Mouse (Mus musculus): Measurements from ENCODE around the gene Brca1. TPM values are rescaled to one million over a fixed set of nuclear protein-coding genes. Genes with fewer than 3 reads are reported as not detected.
"Not testable (repeated sequence)": the region's sequence is repeated elsewhere in the genome, so short reads cannot be mapped to it uniquely, and the experiment has no call there.

The Brca1 gene
- total RNA-seq, 2 experiments from 2014 or later, result 0.27 to 0.31 TPM

- DNase-seq, result not testable (repeated sequence)
Observed at GRCm38 (mm10) chr11:101449596-101449995, 102.2 kb downstream of the Brca1 start.

GRCm38 (mm10) chr11:101448899-101449298, 102.9 kb downstream of the Brca1 start:
- no peak for DNase-seq

GRCm38 (mm10) chr11:101448274-101448746, 103.4 kb downstream of the Brca1 start, which contains the start of gene Ifi35:
Gene Ifi35, plus strand, starts transcription at chr11:101448407.
- DNase-seq, result peak; percentile 88 to 93

GRCm38 (mm10) chr11:101447786-101448185, 104.0 kb downstream of the Brca1 start:
- no peak for DNase-seq

GRCm38 (mm10) chr11:101446860-101447259, 104.9 kb downstream of the Brca1 start:
- DNase-seq, result not testable (repeated sequence)

GRCm38 (mm10) chr11:101446319-101446718, 105.4 kb downstream of the Brca1 start:
- DNase-seq, result no peak

- no peak for DNase-seq
Observed at GRCm38 (mm10) chr11:101442760-101443159, 109.0 kb downstream of the Brca1 start.

GRCm38 (mm10) chr11:101442127-101442693, 109.5 kb downstream of the Brca1 start, which contains the start of gene Rpl27:
Gene Rpl27, plus strand, starts transcription at chr11:101442298.
- DNase-seq, result peak; percentile 96 to 99

GRCm38 (mm10) chr11:101441450-101442126, 110.2 kb downstream of the Brca1 start:
- DNase-seq, result not testable (repeated sequence)

Other genes with a start within 250 kb of the Brca1 start
- gene Becn1, start 249.7 kb downstream of the Brca1 start, total RNA-seq (2021), result 10 to 100 TPM; 85.4 to 96.5 TPM
- 10 to 100 TPM; 65.0 to 86.3 TPM for gene Psme3, start 235.7 kb downstream of the Brca1 start, total RNA-seq (2021)
- gene Aoc2, start 226.9 kb downstream of the Brca1 start, total RNA-seq (2021), result 1 to 10 TPM; 1.2 to 2.2 TPM
- 10 to 100 TPM; 10.5 to 16.6 TPM for gene Aoc3, start 221.3 kb downstream of the Brca1 start, total RNA-seq (2021)
- not detected for gene G6pc, start 184.4 kb downstream of the Brca1 start, total RNA-seq (2021)
- 10 to 100 TPM; 18.5 to 22.9 TPM for gene Aarsd1, start 134.3 kb downstream of the Brca1 start, total RNA-seq (2021)
- 10 to 100 TPM in 1 of 2 experiments, 1 to 10 TPM in 1; 6.0 to 10.3 TPM for gene Gm27029, start 127.2 kb downstream of the Brca1 start, total RNA-seq (2021)
- 10 to 100 TPM; 11.0 to 11.2 TPM for gene Rundc1, start 126.9 kb downstream of the Brca1 start, total RNA-seq (2021)
- gene Ptges3l, start 126.6 kb downstream of the Brca1 start, total RNA-seq (2021), result 10 to 100 TPM; 52.7 to 61.5 TPM
- gene Rpl27, start 109.7 kb downstream of the Brca1 start, total RNA-seq (2021), result 10 to 100 TPM; 45.0 to 48.0 TPM
- 10 to 100 TPM; 14.0 to 16.2 TPM for gene Ifi35, start 103.5 kb downstream of the Brca1 start, total RNA-seq (2021)
- 1 to 10 TPM; 5.1 to 6.2 TPM for gene Rnd2, start 87.0 kb downstream of the Brca1 start, total RNA-seq (2021)
- 10 to 100 TPM; 23.7 to 24.6 TPM for gene Vat1, start 85.7 kb downstream of the Brca1 start, total RNA-seq (2021)
- gene Nbr1, start 194 bp upstream of the Brca1 start, total RNA-seq (2021), result 100 to 1,000 TPM in 1 of 2 experiments, 10 to 100 TPM in 1; 94.7 to 131 TPM
- gene Tmem106a, start 30.3 kb upstream of the Brca1 start, total RNA-seq (2021), result 1 to 10 TPM; 3.2 to 5.9 TPM
- not detected for gene Gm11634, start 47.3 kb upstream of the Brca1 start, total RNA-seq (2021)
- 10 to 100 TPM; 43.7 to 52.3 TPM for gene Rdm1, start 75.2 kb upstream of the Brca1 start, total RNA-seq (2021)
- 10 to 100 TPM; 19.6 to 22.5 TPM for gene Arl4d, start 113.6 kb upstream of the Brca1 start, total RNA-seq (2021)
- 10 to 100 TPM; 16.4 to 17.2 TPM for gene Dhx8, start 181.0 kb upstream of the Brca1 start, total RNA-seq (2021)
- gene Etv4, start 233.4 kb upstream of the Brca1 start, total RNA-seq (2021), result under 1 TPM; 0.21 to 0.32 TPM